Mouse (Mus musculus) kidney, postnatal 36 days (tissue): ENCODE measurements around the gene Akr1c18.

Experiments used
- DNase-seq, 2 experiments: peaks; one replicate each; pipeline ENCODE4 v3.0.0; 2021 to 2022; ENCODE audit warnings: mixed read lengths in 2 of 2

Gene Akr1c18

GRCm38 (mm10) chr13:4101691-4102090, 48.8 kb downstream of the Akr1c18 start:
- no peak for DNase-seq
